Mouse (Mus musculus): ENCODE measurements around the gene Spef1. TPM values are rescaled to one million over a fixed set of nuclear protein-coding genes. Genes with fewer than 3 reads are reported as not detected.

Spef1 gene
- total RNA-seq, 2 experiments from 2014 or later, result 13.4 to 14.0 TPM

DNA sequence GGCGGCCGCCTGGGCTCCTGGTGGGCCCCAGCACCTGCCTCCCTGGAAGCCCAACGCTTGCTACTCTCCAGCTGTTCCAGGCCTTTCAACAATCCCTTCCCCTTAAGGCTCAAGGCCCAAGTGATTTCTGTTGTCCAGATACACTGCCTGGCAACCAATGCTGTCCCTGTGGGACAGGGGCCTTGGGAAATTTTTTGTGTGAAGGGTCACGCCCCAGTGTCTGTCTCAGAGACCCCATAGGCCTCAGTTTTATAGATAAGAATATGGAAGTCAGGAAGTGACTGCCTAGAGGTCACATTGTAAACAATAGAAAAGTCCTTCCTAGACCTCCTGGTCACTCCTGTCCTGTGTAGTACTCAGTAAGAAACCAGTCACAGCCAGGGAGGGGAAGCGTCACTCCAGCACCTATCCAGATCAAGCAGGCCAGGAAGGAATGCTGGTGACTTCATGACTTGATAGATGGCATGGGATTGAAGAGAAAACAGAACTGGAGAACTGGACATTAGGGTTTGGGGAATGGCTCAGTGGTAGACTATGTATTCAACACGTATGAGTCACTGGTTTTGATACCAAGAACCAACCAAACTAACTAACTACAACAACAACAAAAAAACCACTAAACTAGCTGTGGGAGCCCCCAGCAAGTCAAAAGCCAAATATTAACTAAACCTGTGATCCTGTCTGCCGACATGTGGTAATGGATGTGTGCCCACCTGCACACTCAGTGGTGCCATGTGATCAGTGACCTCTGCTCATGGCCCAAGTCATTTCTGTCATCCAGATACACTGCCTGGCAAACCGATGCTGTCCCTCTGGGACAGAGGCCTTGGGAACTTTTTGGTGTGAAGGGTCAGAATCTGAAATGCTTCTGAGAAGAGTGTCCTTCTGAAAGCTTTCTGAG, 38.5 kb downstream of the Spef1 start:
- no peak for DNase-seq (ENCODE audit: low spot score in 2 of 2)
- intact Hi-C loops (cut with DNase I), result no loop called here

DNA sequence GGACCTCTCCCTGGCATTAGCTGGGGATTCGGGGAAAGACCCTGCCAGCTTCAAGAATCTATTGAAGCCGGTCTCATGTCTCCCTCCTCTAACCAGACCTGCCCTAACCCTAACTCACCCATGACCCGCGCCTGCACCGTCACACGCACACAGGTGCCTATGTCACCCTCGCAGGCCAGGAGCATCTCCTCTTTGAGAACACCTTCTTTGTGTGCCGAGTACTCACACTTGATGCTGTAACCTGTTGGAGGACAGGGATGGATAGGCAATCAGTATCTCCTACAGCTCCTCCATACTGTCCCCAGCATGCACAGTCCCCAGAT, 40.1 kb downstream of the Spef1 start:
- no peak for DNase-seq (ENCODE audit: low spot score in 2 of 2)
- intact Hi-C loops (cut with DNase I), result no loop called here

DNA sequence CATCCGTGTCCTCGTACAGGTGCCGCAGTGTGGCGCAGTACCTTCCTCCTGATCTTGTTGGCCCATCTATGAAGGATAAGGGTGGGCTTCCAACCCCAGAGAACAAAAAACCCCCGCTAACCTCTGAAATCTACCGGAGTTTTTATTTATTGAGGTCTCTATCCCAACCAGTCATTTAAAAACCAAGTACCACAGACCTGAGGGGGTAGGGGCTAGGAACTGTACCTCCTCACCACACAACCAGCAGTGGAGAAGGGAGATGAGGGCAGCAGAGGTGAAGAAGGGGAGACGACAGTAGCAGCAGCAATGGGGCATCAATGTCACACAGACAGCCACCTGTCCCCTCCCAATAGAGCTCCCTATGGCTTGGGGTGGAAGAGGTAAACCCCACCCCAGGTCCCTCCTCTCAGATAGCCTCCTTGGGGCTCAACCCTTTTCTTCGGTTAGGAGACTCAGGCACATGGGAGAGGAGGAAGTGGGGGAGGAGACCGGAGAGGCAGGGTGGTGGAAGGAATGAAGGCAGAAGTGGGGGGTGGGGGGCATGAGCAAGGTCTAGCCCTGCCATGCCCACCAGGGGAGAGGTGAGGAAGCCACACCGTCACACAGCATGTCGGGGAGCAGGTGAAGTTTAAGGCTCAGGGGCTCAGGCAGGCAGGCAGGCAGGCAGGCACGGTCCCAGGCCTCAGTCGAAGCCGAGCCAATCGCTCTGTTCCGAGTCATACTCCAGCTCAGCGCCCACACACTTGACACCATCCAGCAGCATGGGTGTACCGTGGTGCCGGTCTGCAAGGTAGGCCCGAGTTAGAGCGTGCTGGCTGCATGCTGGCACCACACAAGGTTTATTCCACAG, 40.7 kb downstream of the Spef1 start:
- intact Hi-C loops (cut with DNase I), result no loop called here
- no peak for DNase-seq (ENCODE audit: low spot score in 2 of 2)

- no peak for DNase-seq (ENCODE audit: low spot score in 2 of 2)
- intact Hi-C loops (cut with DNase I), result no loop called here
Observed at GRCm38 (mm10) chr2:131145536-131145935, 41.5 kb downstream of the Spef1 start.

DNA sequence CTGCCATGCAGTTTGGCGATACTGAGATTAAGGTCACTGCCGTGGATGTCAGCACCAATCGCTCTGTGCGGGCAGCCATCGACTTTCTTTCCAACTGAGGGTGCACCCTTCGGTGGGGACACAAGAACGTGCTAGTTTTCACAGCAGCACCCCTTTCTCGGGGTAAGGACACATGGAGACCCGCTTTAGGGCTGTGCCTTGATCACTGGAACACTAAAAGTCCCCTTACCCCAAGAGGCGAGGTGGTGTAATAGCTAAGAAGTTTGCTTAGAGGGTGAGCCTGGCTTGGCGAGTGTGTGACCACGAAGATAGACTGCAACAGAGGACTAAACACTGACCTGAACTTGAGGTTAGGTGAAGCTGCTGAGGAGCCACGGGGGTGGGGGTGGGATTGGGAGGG, 42.0 kb downstream of the Spef1 start:
- no peak for DNase-seq (ENCODE audit: low spot score in 2 of 2)
- intact Hi-C loops (cut with DNase I), result no loop called here

DNA sequence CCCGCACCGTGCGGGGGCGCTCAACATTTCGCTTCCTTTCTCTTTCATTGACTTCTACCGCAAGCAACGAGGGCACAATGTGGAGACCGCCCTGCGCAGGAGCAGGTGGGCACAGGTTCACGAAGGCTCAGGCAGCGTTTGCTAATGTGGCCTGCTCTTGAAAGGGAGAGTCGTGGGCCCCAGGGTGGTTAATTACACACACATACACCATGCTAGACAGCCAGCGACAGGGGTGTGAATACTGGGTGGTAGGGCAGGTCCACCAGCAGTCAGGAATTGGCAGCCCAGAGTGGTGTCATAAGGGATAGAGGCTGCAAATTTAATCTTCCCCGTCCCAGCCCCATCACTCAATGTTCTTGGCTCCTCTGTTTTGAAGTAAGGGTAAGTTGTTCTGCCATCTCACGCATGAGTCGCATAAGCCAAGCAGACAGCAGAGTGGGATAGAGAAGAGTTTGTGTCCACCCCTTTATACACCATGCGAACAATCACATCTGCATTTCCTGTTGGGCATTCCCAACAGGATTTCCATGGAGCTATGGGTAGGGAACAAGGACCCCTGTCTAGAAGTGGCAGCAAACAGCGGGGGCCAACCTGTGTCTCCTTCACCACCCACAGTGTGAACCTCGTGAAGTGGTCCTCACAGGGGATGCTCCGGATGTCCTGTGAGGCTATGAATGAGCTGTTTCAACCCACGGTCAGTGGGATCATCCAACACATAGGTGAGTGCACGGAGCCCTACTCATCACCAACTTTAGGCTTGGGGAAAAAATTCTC, 43.9 kb downstream of the Spef1 start:
- DNase-seq (ENCODE audit: low spot score in 2 of 2), result no peak
- intact Hi-C loops (cut with DNase I), result no loop called here

GRCm38 (mm10) chr2:131142592-131142991, 44.5 kb downstream of the Spef1 start:
- DNase-seq (ENCODE audit: low spot score in 2 of 2), result peak; percentile 54 to 55
- intact Hi-C loops (cut with DNase I), result no loop called here

- intact Hi-C loops (cut with DNase I), result no loop called here
Observed at GRCm38 (mm10) chr2:131141336-131141986, 45.6 kb downstream of the Spef1 start.

GRCm38 (mm10) chr2:131140533-131140905, 46.6 kb downstream of the Spef1 start:
- intact Hi-C loops (cut with DNase I), result no loop called here
- no peak for DNase-seq (ENCODE audit: low spot score in 2 of 2)

More at GRCm38 (mm10) chr2:131141336-131141986, 45.6 kb downstream of the Spef1 start:
- DNase-seq (ENCODE audit: low spot score in 2 of 2), result no peak

- intact Hi-C loops (cut with DNase I), result no loop called here
- no peak for DNase-seq (ENCODE audit: low spot score in 2 of 2)
Observed at GRCm38 (mm10) chr2:131139886-131140532, 47.1 kb downstream of the Spef1 start.

- intact Hi-C loops (cut with DNase I), result no loop called here
- no peak for DNase-seq (ENCODE audit: low spot score in 2 of 2)
Observed at GRCm38 (mm10) chr2:131139287-131139686, 47.8 kb downstream of the Spef1 start.

- DNase-seq (ENCODE audit: low spot score in 2 of 2), result no peak
- intact Hi-C loops (cut with DNase I), result no loop called here
Observed at GRCm38 (mm10) chr2:131138760-131139159, 48.3 kb downstream of the Spef1 start.

GRCm38 (mm10) chr2:131138296-131138695, 48.8 kb downstream of the Spef1 start:
- intact Hi-C loops (cut with DNase I), result no loop called here
- no peak for DNase-seq (ENCODE audit: low spot score in 2 of 2)

DNA sequence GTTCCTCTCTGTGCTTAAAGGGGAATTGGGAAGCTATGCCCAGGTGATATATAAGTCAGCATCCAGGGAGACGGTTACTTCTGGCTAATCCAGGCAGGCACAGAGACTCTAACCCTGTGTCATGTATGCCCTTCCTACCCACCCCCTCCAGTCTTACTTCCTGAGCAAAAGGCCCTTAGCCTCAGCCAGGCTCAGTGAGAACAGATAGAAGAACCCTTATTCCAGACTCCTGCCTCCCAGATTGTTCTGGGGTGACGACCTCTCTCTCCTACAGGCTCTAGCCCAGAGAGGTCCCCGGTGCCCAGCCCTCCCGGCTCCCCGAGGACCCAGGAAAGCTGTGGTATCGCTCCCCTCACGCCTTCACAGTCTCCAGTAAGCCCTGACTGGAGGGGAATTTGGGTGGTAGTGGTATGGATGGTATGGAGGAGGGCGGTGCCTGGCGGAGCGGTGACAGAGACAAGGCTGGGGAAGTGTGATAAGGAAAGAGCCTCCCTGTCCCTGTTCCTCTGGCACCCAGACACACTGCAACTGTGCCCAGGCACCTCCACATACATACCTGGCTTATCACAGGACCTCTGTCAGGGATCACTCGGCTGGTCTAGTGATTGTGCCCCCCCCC, 51.5 kb downstream of the Spef1 start:
- peak in 1 of 2 experiments; percentile 1 for DNase-seq (ENCODE audit: low spot score in 2 of 2)
- intact Hi-C loops (cut with DNase I), result no loop called here

DNA sequence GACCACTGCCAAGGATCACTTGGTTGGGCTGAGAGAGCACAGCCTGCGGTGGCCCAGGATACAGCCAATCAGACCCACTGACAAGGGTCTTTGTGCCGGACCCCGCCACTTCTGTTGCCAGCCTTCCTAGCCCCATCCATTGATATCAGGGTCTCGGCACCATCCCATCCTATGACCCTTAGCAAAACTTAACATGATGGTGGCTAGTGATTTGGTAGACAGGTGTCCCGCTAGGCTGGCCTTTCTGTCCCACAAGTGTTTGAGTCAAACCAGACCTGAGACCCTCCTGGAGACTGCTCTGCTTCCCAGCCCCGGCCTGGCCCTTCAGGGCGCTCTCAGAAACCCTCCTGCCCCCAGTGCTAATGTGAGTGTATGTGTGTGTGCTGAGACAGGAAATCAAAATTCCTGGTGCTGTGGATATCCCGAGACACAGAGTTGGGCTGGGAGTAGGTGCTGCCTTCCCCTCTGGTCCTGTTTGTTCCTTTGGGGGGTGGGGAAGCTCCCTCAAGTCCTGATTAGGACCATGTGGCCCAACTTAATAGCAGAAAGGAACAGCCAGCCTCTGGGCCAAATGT, 52.2 kb downstream of the Spef1 start:
- intact Hi-C loops (cut with DNase I), result no loop called here
- no peak for DNase-seq (ENCODE audit: low spot score in 2 of 2)

- peak in 1 of 2 experiments; percentile 2 for DNase-seq (ENCODE audit: low spot score in 2 of 2)
- intact Hi-C loops (cut with DNase I), result no loop called here
Observed at GRCm38 (mm10) chr2:131134381-131134780, 52.7 kb downstream of the Spef1 start.

DNA sequence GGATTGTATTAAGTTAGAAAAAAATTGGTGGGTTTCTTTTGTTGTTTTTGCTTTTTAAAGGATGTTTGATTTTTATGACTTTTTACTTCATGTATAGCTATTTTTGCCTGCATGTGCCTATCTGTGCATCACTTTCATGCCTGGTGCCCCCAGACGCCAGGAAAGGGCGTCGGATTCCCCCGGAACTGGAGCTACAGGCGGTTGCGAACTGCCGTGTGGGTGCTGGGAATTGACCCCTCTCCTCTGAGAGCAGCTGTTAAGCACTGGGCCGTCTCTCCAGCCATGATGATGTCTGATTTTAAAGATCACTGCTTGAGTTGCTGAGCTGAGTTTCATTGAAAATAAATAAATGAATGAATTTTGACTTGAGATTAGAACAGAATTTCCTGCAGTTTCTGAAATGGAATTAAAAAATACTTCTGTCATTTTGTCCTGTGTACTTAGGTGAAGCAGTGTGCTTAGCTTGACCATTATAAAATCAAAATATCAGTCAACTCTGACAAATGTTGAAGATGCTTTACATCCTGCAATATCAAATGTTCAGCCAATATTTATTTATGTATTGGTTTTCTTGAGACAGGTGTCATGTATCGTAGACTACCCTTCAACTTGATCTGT, 54.0 kb downstream of the Spef1 start, which contains the start of gene Gm11037:
Gene Gm11037 (plus strand): TSS at position 568 of the 618 bp plus-strand sequence.
- intact Hi-C loops (cut with DNase I), result no loop called here
- no peak for DNase-seq (ENCODE audit: low spot score in 2 of 2)
